Mouse (Mus musculus): ENCODE results near the gene Catsperz.

Gene Catsperz

GRCm38 (mm10) chr19:6924461-6925306 is 496 bp downstream of the Catsperz start:
- 18% methylated on average over 39 of the region's 39 CpGs for WGBS

DNA sequence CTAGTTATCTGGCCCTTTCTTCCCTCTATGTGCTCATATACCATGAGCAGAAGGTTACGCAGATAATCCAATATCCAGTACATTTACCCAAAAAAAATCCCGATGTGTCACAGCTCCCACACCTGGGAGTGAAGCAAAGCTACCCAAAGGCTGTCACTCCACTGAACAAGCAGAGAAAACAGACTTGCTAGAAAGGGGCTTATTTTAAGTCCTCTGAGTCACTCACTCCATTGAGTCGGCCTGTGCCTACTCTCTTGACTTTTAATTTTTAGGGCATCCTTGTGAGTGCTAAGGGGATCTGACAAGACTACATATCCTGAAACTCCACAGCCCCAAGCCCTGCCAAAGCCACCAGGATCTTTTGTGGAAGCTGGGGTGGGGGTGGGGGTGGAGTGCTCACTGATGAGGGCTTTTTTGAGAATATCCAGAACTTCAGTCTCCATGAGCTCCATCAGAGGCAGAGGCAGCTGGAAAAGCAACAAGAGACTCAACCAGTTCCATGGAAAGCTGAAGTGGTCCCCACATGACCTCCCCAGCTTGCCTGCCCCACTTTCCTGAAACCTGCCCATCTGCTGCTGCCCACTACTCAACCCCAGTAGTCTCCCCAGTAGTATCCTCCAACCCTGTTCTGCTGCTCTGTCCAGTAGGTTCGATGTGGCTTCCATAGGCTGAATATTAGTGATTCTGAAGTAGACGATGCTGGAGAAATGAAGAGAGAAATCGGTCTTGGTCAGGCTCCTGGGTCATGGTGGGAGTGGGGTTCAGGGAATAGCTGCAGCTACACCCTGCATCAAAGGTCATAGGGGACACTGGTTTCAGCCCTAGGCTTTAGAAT is 2.1 kb downstream of the Catsperz start:
- 51% methylated on average over 6 of the region's 6 CpGs for WGBS

DNA sequence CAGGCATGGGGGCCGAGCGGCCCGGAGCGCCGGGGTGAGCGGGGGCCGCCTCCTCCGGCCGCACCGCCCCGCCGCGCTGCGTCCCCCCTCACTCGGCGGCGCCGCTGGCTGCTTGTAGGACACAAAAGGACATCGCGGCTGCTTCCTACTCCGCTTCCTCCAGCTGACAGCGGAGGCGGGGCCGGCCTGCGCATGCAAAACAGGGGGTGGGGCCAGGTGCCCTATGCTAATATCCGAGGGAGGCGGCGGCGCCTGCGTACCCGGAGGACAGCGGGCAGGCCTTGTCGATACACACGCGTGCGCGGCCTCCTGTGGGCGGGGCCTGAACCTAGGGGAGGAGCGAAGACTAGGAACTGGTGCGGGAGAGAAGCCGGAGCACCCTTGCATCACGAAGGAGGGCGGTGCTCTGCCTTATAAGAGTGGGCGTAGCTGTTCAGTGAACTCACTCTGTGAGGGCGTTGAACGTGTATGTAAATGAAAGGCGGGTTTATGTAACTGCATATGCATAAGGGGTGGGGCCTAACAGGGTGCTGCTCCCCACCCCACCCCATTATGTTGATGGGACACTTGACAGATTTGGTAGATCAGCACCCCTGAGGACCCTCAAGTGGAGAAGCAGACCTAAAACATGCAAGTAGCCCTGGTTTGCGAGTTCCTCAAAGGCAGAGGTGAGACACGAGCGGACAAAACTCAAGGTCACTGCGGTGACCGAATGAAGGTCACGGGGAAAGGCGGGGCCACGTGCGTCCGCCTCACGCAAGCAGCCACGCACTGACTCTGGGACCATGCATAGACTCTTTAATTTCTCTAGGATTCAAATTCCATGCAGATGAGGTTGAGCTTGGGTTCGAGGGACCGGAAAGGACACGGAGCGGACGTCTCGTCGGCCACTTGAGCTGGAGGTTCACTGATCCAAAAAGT is 3.3 kb downstream of the Catsperz start, which contains the start of gene Esrra:
Gene Esrra, minus strand, starts transcription at position 167 of the 921 bp plus-strand sequence.
- WGBS, result under 1% methylated on average over 63 of the region's 66 CpGs

DNA sequence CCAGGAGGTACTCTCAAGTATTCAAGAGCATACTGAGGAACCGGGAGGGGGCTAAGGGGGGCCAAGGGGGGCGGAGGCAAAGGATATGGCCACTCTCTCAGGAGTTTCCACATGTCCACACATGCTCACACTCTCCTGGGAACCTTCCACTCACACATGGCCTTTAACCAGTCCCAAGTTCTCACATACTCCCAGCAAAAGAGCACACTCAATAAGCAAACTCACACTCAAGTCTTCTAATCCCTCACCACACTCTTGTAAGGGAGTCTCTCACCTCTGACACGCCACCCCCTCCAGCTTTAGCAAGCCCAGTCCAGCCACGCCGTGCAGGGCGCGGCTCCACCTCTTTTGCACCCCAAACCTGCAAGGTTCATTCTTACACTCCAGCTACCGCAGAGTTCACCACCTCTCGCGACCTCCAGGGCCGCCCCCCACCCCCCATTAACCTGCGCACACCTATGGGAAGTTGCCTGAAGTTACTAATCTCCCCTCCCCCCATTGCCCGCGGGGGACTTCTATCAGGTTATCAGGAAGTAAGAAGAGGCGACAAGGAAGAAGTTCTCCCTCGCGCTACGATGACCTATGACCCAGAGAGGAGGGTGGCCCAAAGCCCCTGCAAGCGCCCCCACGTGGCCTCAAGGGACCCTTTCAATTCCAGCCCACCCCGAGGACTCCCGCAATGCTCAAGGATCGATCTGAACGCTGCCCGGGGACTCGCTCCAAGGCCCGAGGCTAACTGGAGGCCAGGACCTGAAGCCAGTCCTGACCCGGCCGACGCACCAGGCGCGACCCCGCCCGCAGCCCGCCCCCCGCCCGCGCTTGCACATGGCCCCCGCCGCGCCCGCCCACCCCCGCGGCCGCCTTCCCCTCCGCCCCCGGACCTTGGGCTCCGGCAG is 4.2 kb downstream of the Catsperz start:
- WGBS, result 3% methylated on average over 48 of the region's 48 CpGs

GRCm38 (mm10) chr19:6919876-6920740 is 5.1 kb downstream of the Catsperz start:
- WGBS, result 42% methylated on average over 8 of the region's 8 CpGs

- WGBS, result 85% methylated on average over 4 of the region's 4 CpGs
These were observed 6.9 kb downstream of the Catsperz start for GRCm38 (mm10) chr19:6918321-6918720.

DNA sequence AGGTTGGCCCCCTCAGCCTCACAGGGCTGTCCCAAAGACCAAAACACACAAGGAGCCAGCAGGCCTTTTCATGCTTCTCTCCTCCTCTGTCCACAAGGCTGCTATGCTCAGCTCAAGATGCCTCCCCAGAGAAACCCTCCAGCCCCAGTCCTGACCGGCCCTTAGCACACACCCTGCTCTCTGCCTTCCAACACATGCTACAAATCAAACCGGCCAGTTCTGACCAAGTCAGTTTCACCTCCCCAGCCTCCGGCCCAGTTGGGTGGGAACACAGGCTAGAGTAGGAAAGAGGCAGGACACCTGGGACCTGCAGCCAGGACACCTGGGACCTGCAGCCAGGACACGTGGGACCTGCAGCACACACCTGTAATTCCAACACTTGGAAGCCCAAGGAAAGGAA is 8.7 kb downstream of the Catsperz start:
- 84% methylated on average over 4 of the region's 4 CpGs for WGBS

DNA sequence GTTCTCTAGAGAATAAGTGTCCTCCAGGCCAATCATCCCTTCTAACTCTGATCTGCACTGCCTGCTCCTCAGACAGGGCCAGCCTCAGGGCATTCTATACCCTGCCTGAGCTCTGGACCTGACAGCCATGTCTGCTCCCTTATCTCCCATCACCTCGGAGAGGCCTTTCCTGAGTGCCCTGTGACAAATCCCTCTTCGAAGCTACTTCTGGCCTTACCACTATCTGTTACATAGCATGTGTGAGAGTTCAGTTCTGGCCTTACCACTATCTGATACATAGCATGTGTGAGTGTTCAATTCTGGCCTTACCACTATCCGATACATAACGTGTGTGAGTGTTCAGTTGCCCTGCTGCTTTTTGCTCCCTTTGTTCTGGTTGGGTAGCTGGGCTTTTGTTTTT is 9.9 kb downstream of the Catsperz start:
- 83% methylated on average over 4 of the region's 4 CpGs for WGBS

GRCm38 (mm10) chr19:6914540-6914939 is 10.6 kb downstream of the Catsperz start:
- 96% methylated on average over 9 of the region's 9 CpGs for WGBS

DNA sequence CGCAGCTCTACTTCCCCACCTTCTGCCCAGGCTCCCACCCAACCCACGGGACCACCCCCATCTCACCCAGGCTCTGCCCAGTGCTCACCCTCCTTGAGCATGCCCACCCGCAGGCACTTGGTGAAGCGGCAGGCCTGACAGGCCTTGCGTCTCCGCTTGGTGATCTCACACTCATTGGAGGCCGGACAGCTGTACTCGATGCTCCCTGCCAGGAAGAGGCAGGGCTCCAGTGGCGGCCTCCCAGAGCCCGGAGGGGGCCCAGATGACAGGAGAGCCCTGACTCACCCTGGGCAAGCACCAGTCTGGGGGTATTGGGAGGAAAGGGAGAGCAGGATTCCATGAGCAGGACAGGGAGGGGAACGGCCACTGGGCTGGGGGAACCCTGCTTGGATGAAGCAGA is 11.2 kb downstream of the Catsperz start:
- WGBS, result 72% methylated on average over 11 of the region's 11 CpGs

DNA sequence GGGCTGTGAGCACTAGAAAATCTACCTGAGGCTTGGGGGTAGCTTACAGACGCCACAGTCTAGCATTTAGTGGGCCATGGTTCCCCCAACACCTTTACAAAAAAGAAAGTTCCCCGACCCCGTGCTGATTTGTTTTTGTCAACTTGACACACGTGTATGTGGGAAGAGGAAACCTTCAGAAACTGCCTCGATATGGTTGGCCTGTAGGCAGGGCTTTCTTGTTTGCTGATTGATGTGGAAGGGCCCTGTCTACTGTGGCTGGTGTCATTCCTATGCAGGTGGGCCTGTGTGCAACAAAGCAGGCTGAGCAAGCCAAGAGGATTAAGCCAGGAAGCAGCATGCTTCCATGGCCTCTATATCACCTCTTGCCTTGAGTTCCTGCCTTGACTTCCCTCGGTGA is 12.1 kb downstream of the Catsperz start:
- WGBS, result 81% methylated on average over 6 of the region's 6 CpGs

DNA sequence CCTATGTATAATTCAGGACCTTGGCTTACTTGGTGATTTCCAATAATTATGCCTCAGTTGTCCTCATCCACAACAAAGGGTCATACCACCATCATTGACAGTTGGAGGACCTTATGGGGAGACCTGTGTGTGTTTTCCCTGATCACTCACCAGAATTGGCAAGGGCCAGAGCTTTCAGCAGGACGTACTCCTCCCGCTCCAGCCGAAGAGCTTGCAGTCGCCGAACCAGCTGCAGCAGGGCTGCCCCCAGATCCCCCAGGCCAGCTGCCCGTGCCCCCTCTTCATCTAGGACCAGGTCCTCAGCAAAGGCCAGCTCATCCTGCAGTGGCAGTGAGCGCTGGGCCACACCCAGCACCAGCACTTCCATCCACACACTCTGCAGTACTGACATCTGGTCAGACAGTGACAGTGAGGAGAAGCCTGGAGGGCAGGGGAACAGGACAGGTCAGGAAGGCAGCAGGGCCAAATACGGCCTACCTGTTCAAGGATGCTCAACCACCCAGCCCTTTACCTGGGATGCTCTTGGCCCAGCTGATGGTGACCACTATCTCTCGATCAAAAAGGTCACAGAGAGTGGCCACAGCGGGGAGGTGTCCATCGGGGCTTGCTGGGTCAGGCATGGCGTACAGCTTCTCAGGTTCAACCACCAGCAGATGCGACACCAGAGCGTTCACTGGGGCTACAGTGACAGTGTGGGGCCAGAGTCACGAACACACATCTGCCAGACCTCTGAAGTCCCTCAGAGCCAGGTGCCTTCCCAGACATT is 12.8 kb downstream of the Catsperz start:
- WGBS, result 93% methylated on average over 15 of the region's 15 CpGs

GRCm38 (mm10) chr19:6911101-6912074 is 13.8 kb downstream of the Catsperz start:
- 73% methylated on average over 19 of the region's 19 CpGs for WGBS

- under 1% methylated on average over 30 of the region's 30 CpGs for WGBS
These were observed 14.9 kb downstream of the Catsperz start for GRCm38 (mm10) chr19:6910306-6910705.

DNA sequence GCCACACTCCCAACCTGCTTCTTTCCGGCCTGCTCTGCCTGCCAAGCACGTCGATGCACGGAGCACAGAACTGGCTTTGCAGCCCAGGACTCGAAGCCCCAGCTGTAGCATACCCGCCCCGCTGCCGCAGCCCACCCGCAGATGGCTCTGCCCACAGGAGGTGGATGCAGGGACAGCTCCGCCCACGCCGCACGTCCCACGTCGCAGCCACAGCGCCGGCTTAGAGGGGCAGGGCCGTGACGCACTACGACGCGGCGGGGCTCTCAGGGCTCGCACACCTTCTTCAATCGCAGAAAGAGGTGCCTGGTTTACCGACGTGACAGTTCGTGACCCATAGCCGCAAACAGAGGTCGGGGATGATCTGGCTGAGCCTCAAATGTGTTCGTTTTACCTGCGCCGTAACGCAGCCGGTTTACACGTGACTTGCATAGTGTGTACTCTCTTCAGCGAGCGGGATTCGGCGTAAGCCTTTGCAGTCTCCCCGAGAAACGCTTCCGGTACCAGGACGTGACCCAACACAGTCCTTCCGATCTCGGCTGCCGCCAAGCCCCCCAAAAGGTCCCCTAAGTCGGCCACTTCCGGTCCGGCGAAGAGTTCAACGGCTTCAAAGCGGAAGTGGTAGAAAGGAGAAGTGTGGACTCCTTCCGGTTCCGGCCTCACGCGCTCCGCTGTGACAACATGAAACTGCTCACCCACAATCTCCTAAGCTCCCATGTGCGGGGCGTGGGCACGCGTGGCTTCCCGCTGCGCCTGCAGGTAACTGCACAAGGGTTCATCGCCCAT is 15.5 kb downstream of the Catsperz start, which contains the start of the genes Trmt112 and Prdx5:
Gene Trmt112, plus strand, starts transcription at position 192 of the 783 bp plus-strand sequence.
Gene Prdx5, minus strand, starts transcription at position 600 of the 783 bp plus-strand sequence.
- whole genome bisulfite sequencing, result under 1% methylated on average over 65 of the region's 65 CpGs

DNA sequence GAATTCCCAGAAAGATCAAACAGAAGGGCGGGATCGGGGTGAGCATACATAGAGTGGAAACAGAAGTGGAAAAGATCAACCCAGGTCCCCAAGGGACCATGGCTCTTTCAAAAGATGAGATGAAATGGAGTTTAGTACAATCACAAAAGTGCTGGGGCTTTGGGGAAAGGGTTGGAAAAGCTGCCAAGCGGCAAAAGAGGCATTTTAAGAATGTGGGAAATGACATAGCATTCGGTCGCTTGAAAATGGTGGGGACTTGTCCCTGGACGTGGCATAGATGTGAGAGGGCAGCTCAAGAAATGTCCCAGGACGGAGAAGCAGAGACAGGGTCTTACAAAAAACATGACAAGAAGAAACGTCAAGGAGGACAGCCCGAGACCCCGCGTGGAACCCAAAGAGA is 16.2 kb downstream of the Catsperz start:
- 4% methylated on average over 11 of the region's 11 CpGs for whole genome bisulfite sequencing
